Mouse (Mus musculus) cerebral cortex, adult 2 months (tissue): Measurements from ENCODE around the gene Rnf216.

ENCODE experiments used
- WGBS: fragments of 180-500 bp; shearing (Covaris S2); methylation state at CpG from one replicate; pipeline ENCODE4 v1.1.7; 2018; 5-methylcytosine and 5-hydroxymethylcytosine counted together

Gene Rnf216

DNA sequence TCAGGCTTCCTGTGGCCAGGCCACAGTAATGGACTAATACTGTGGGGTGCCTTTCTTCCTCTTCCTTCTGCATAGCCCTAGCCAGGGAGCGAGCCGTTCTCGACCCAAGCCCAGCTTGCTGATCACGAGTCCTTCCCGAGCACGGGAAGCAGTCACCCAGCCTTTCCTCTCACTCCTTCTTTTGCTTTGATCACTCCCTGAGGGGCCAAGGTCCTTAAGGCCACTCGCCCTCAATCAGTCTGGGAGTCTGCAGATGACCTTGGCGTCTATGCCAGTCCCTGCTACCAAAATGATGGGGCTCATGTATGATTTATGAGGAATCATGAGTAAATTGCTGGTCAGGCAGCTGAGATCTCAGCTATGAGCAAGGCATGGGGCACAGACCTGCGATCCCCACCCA, 115.3 kb downstream of the Rnf216 start:
- 76% methylated on average over 9 of the region's 9 CpGs for WGBS

- 95% methylated on average over 2 of the region's 2 CpGs for WGBS
These were observed 118.0 kb downstream of the Rnf216 start for GRCm38 (mm10) chr5:142994746-142995145.

GRCm38 (mm10) chr5:142989167-142989566, 123.6 kb downstream of the Rnf216 start:
- 91% methylated on average over 3 of the region's 3 CpGs for WGBS

DNA sequence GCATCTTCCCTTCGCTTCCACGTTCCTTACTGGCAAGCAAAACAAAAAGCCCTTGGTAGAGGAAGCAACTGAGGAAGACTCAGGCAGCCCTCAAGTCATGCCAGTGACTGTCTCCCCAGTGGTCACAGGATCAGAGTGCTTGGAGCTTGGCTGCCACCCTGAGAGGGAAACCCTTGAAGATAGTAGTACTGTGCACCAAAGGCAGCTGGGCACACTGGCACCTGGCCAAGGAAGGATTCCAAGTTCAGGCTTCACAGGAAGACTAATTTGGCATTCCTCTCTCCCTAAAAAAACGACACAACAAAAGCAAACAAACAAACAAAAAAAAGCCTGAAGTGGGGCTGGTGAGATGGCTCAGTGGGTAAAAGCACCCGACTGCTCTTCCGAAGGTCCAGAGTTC, 124.3 kb downstream of the Rnf216 start:
- 50% methylated on average over 5 of the region's 5 CpGs for WGBS

DNA sequence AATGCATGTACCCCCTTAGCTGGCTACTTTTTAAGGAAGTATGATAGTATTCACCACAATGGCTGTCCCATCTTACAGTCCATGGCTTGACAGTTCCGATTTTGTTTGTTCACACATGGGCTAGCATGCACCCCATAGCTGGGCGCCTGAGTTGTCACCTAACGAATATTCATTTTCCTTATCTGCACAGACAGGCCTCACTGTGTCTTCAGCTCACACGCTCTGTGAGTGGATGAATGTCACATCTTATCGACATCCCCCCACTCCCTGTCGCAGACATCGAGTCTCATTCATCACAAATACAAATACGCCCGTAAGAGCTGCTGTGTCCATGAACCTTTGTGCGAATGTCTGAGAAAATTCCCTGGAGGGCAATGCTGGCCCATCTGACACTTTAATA, 128.5 kb downstream of the Rnf216 start:
- 93% methylated on average over 10 of the region's 10 CpGs for WGBS

GRCm38 (mm10) chr5:142983174-142983573, 129.6 kb downstream of the Rnf216 start:
- WGBS: 40% methylated on average over 8 of the region's 8 CpGs

DNA sequence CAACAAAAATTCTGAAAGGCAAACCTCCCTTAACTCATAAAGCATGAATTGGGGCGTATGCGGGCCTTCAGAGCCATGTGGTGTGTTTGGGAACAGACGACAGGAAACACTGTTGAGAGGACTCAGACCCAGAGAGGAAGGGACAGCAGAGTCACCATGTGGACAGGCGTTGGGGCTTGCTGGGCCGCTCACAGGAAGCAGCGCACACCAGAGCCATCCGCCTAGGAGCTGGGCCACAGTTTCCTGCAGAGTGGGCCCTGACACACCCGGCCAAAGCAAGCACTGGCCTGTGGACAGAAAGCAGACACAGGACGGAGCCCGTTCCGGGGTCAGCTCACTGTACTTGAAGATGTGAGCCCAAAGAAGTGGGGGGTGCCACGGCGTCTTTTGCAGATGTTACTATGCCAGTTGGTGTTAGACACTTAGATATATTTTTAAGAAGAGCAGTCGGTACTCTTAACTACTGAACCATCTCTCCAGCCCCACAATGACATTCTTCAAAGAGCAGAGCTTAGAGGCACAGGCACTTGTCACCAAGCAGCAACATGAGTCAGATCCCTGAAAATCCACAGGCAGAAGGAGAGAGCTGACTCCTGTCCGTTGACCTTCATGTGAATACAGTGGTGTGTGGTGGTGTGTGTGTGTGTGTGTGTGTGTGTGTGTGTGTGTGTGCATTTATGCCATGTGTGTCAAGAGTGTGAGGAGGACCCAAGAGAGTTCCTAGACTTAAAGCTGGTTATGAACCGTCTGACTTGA, 130.6 kb downstream of the Rnf216 start:
- 73% methylated on average over 16 of the region's 16 CpGs for WGBS

DNA sequence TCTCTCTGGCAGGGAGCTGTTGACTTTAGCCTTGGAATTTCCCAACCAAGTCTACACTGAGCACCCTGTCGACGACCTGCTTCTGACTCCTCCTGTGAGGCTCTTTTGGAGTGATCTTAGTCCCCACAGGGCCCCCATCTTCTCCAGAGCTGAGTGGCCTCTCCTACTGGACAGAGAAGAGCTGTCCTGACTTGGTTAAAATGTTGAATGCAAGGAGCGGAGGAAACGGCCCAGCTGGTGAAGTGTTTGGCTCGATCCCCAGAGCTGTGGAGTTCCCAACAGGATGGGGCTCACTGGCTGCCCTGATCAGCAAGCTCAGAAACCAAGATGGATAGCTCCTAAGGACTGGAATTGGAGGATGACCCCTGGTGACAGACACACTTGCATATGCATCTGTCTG, 136.3 kb downstream of the Rnf216 start:
- 53% methylated on average over 5 of the region's 5 CpGs for WGBS

DNA sequence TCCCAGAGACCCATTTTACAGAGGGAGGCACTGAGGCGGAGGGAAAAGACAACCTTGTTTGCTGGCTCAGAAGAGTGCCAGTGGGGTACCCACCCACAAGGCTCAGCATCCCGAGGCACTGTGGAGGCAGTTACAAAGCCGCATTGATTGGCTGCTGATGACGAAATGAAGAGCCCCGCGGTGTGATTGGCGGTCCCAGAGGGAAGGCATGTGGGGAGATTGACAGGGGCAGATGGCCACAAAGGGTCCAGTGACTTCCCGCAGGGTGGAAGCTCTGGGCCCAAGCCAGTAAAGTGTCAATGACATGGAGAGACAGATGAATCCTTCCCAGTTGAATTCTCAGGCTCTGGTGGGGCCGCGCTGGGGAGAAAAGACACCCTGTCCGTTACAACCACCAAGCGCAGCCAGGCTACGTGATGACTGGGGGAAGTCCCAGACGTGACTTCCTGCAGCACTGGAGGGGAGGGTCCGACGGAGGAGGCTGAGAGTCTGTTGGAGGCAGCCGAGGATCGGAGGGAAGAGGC, 138.1 kb downstream of the Rnf216 start:
- 6% methylated on average over 18 of the region's 18 CpGs for WGBS

- 51% methylated on average over 3 of the region's 3 CpGs for WGBS
These were observed 138.8 kb downstream of the Rnf216 start for GRCm38 (mm10) chr5:142973971-142974370.

DNA sequence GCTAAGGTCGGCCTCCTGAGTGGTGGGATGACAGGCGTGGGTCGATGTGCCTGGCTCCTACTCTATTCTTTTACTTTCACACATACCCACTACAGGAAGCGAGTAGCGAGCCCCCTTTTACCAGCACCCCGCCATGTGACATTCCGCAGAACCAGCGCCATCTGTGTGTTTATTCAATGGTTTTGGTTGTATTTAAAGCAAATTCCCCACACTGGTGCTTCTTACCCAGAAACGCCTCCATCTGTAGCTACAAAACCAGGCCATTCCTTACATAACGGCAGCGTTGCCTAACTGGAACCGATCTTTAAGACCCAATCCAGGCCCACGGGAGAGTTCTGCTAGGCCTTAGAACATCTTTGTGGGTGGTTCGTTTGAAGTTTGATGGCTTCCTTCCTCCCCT, 144.4 kb downstream of the Rnf216 start:
- WGBS: 43% methylated on average over 14 of the region's 14 CpGs

GRCm38 (mm10) chr5:142964650-142965049, 148.1 kb downstream of the Rnf216 start:
- WGBS: 47% methylated on average over 6 of the region's 6 CpGs

- 10% methylated on average over 17 of the region's 17 CpGs for WGBS
These were observed 148.9 kb downstream of the Rnf216 start for GRCm38 (mm10) chr5:142963705-142964494.

DNA sequence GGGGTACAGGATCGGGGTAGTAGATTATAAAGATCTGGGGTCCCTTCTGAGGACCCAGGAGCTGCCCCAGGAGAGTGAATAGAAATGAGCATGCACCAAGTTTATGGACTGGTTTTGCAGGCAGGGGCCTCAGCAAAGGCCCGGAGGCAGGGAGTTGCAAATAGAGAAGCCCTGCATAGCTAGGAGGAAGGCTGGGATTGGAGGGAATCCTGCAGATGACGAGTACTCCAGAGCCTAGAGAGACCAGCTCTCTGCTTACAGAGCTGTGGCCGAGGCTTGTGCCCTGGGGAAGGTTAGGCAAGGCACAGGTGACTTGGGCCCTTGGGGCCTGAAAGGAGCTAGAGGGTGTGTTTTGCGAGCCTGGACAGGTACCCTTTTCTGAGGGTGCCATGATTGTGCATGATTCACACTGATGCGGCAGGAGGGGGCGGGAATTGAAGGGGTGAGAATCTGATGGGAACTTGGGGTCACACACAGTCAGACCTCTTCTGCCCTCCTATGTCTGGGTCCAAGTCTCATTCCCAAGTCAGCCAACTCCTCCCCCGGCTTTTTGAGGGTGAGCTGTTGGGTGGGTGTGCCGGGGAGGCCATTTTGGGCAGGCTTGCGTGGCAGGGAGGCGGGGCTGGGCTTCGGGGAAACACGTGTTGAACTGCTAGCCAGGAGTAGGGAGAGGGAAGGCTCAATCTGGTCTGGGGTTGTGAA, 149.6 kb downstream of the Rnf216 start:
- 9% methylated on average over 13 of the region's 13 CpGs for WGBS

DNA sequence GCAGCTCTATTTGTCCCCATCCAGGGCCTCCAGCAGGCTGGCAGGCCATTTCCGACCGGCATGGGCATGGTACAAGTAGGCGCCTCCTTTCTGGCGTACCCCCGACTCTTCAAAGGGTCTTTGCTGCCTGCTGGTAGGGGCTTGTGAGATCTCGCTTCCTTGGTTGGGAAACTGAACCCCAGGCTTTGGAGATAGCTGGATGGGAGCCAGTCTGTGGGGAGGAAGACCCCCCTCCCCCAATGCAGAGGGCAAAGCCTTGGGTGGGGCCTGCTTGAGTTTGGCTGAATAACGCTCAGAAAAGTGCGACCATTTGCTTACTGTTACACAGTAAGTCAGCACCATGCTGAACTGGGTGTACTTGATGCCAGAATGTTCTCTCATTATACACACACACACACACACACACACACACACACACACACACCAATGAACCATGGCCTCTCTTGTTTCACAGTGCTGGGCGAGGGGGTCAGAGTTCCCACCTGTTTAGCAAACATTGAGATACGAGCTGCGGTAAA, 150.3 kb downstream of the Rnf216 start:
- 9% methylated on average over 11 of the region's 11 CpGs for WGBS

- WGBS: under 1% methylated on average over 43 of the region's 43 CpGs
These were observed 150.8 kb downstream of the Rnf216 start for GRCm38 (mm10) chr5:142961881-142962443.

GRCm38 (mm10) chr5:142961398-142961880, 151.4 kb downstream of the Rnf216 start:
- 3% methylated on average over 15 of the region's 15 CpGs for WGBS

- 1% methylated on average over 59 of the region's 59 CpGs for WGBS
These were observed 152.0 kb downstream of the Rnf216 start for GRCm38 (mm10) chr5:142960775-142961271.

DNA sequence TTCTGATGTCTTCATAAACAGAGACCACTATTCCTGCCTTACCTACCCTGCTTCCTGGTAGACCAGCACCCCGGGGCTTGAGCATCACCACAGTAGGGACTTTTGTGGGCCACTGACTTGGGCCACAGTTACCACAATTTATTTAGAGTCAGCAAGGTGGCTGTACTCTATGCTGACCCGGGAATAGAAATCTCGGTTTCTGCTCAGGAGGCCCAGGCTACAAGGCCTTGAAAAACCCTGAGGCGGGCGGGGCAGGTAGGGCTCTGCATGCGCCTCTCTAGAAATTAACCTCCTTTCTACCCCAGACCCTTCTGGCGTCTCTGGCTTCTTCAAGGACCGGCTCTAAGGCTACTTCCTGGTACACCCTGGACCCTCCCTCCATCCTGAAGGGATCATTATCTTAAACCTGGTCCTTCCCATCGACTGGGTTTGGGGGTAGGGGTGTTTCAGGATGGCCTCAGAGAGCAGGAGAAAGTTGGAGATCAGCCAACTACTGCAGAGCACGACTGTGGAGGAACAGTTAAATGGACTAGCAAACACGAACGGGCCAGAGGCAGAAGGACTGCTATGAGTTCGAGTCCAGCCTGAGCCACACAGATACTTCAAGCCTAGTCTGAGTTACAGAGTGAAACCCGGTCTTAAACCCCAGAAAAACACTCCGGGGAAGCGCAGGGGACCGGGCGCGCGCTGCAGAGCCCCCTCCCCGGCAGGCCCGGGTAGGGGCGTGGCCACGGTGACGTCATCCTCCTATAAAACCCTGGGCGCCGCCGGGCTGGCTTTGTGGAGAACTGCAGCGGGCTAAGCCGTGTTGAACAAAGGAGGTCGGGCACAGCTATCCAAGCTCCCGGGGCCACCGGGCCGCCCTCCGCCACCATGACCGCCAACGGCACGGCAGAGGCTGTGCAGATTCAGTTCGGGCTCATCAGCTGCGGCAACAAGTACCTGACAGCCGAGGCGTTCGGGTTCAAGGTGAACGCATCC, 152.9 kb downstream of the Rnf216 start, which contains the start of gene Fscn1:
Fscn1 (plus strand) TSS at position 768 of the 981 bp plus-strand sequence.
- 13% methylated on average over 44 of the region's 44 CpGs for WGBS

GRCm38 (mm10) chr5:142959156-142959555, 153.6 kb downstream of the Rnf216 start:
- WGBS: 95% methylated on average over 4 of the region's 4 CpGs
